Comparison of ENCODE assay signal across 19 mouse cellular contexts in genomic region chr8:89983859-89984258, GRCm38 (mm10).
DNase-seq lines count a peak whose midpoint lies in the region; ATAC-seq and TF ChIP-seq lines count a peak whose summit lies in the region.
"Had no signal": no experiment of that assay in that cellular context is flagged by ENCODE, and none has a peak within 500 bp of the region (broad histone marks: within the 10 kb centered on the region; RNA-seq: fewer than 3 reads in every experiment).

No protein-coding gene starts in this region.

- no peaks in the 10 kb centered on the region for H3K4me1 ChIP-seq in CH12.LX (ENCODE audit: control insufficient read depth in 1 of 2, insufficient read depth in 2 of 2)
- H3K4me1 ChIP-seq in thymus, adult 2 months (replicated peaks; ENCODE audit: control insufficient read depth, insufficient read depth, low read length) = no peaks in the 10 kb centered on the region
- H3K4me1 ChIP-seq: embryonic facial prominence, embryonic 15.5 days; hindbrain, embryonic 10.5 days; liver, embryonic 15.5 days had no signal

- dilution Hi-C loops in CH12.LX (cut with MboI; ENCODE audit: extremely low pct_ligation_motif_present, extremely low pct_unique_long_range_greater_than_20kb, low sequenced_read_pairs) = no loop called here

- ATAC-seq in Patski = no peak
- ATAC-seq: CD4-positive, CD25-positive, alpha-beta regulatory T cell, adult 4 months; midbrain, embryonic 16.5 days had no signal

- H3K36me3 ChIP-seq in CH12.LX (replicated peaks in 1 of 2; ENCODE audit: control insufficient read depth in 1 of 2, insufficient read depth in 1 of 2, low read length in 1 of 2) = no peaks in the 10 kb centered on the region
- H3K36me3 ChIP-seq in thymus, adult 2 months (ENCODE audit: control insufficient read depth, insufficient read depth, low read length) = no peaks in the 10 kb centered on the region
- H3K36me3 ChIP-seq: embryonic facial prominence, embryonic 15.5 days; heart, embryonic 15.5 days; hindbrain, embryonic 10.5 days; liver, embryonic 15.5 days had no signal

- H3K4me2 ChIP-seq in CH12.LX (ENCODE audit: insufficient read depth, low read depth, poor library complexity, severe bottlenecking) = no peak overlapping the region
- H3K4me2 ChIP-seq: embryonic facial prominence, embryonic 15.5 days; heart, embryonic 15.5 days; liver, embryonic 15.5 days had no signal

- H3K27me3 ChIP-seq in CH12.LX (replicated peaks) = no peaks in the 10 kb centered on the region
- H3K27me3 ChIP-seq in Patski = no peaks in the 10 kb centered on the region
- H3K27me3 ChIP-seq in thymus, adult 2 months (ENCODE audit: control insufficient read depth, insufficient read depth, low read length) = no peaks in the 10 kb centered on the region
- H3K27me3 ChIP-seq: embryonic facial prominence, embryonic 15.5 days; heart, embryonic 15.5 days; liver, embryonic 15.5 days had no signal

- no peak overlapping the region for H3K27ac ChIP-seq in gastrocnemius, adult 2 months
- H3K27ac ChIP-seq in layer of hippocampus, adult 2 months = no peak overlapping the region
- H3K27ac ChIP-seq in CH12.LX (ENCODE audit: insufficient read depth, low read depth) = no peak overlapping the region
- no peak overlapping the region for H3K27ac ChIP-seq in thymus, adult 2 months (ENCODE audit: control insufficient read depth, insufficient read depth, low read length)
- H3K27ac ChIP-seq: embryonic facial prominence, embryonic 15.5 days; heart, embryonic 15.5 days; hindbrain, embryonic 10.5 days; liver, embryonic 15.5 days had no signal

- intact Hi-C loops in gastrocnemius, adult 2 months (cut with DNase I) = no loop called here

- no peak overlapping the region for H3K4me3 ChIP-seq in gastrocnemius, adult 2 months
- no peak overlapping the region for H3K4me3 ChIP-seq in layer of hippocampus, adult 2 months
- H3K4me3 ChIP-seq in CH12.LX (replicated peaks in 1 of 3; ENCODE audit: low read depth in 2 of 3, low read length in 2 of 3, poor library complexity in 1 of 3) = no peak overlapping the region
- H3K4me3 ChIP-seq in thymus, adult 2 months (ENCODE audit: control insufficient read depth, insufficient read depth, low read length) = no peak overlapping the region
- H3K4me3 ChIP-seq: embryonic facial prominence, embryonic 15.5 days; heart, embryonic 15.5 days; hindbrain, embryonic 10.5 days; liver, embryonic 15.5 days had no signal

- TF ChIP-seq RAD21 in CH12.LX (IDR thresholded peaks at IDR 0.05; ENCODE audit: low read depth, low read length) = no peak

- H3K79me2 ChIP-seq in CH12.LX (replicated peaks; ENCODE audit: control insufficient read depth, extremely low read depth, insufficient read depth, poor library complexity, severe bottlenecking) = no peaks in the 10 kb centered on the region

- no peaks in the 10 kb centered on the region for H3K9me3 ChIP-seq in CH12.LX (replicated peaks; ENCODE audit: low read length)
- H3K9me3 ChIP-seq: embryonic facial prominence, embryonic 15.5 days; heart, embryonic 15.5 days; hindbrain, embryonic 10.5 days; liver, embryonic 15.5 days had no signal

- DNase-seq in gastrocnemius, adult 2 months = no peak
- no peak for DNase-seq in gastrocnemius, postnatal 4 days (ENCODE audit: low spot score in 2 of 2)
- DNase-seq in layer of hippocampus, adult 2 months (ENCODE audit: low spot score in 2 of 2) = no peak
- DNase-seq in layer of hippocampus, adult 18-20 months (ENCODE audit: low spot score in 2 of 2) = no peak
- DNase-seq in CH12.LX (ENCODE audit: extremely low read depth) (peak; percentile 1), Patski (ENCODE audit: low read depth, low spot score) (no peak)
- DNase-seq in thymus, adult 2 months = no peak
- no peak for DNase-seq in thymus, adult 18-20 months
- DNase-seq: cerebellum, adult 2 months; cerebellum, postnatal 36 days; lung, postnatal 10 days; retina, postnatal 1 day; thymus, postnatal 25 days had no signal

- H3K9ac ChIP-seq in CH12.LX (ENCODE audit: insufficient read depth, low read depth) = no peak overlapping the region
- H3K9ac ChIP-seq: embryonic facial prominence, embryonic 15.5 days; heart, embryonic 15.5 days; liver, embryonic 15.5 days had no signal

- WGBS in thymus, adult 2 months = 85% methylated on average over 2 of the region's 2 CpGs

- TF ChIP-seq CTCF in gastrocnemius, adult 2 months (IDR thresholded peaks at IDR 0.05) = peak; percentile 36
- peak; percentile 63 for TF ChIP-seq CTCF in layer of hippocampus, adult 2 months (conservative IDR thresholded peaks at IDR 0.05)
- TF ChIP-seq CTCF in CH12.LX (conservative IDR thresholded peaks at IDR 0.05 in 1 of 2, IDR thresholded peaks at IDR 0.05 in 1 of 2; ENCODE audit: low read depth in 2 of 2, low read length in 2 of 2) (no peak), Patski (IDR thresholded peaks at IDR 0.05) (peak; percentile 36)
- TF ChIP-seq CTCF in thymus, adult 2 months (IDR thresholded peaks at IDR 0.05; ENCODE audit: borderline replicate concordance, control insufficient read depth, extremely low read depth, insufficient read depth, low read length, poor library complexity) = no peak

- TF ChIP-seq EP300 in CH12.LX (IDR thresholded peaks at IDR 0.05; ENCODE audit: low read length) = no peak

- TF ChIP-seq POLR2A in CH12.LX (IDR thresholded peaks at IDR 0.05; ENCODE audit: low read depth, low read length) = no peak
- no peak for TF ChIP-seq POLR2A in thymus, adult 2 months (IDR thresholded peaks at IDR 0.05; ENCODE audit: control insufficient read depth, extremely low read depth, insufficient read depth, low read length, poor library complexity)

- in situ Hi-C loops in CH12.LX (cut with MboI; ENCODE audit: low pct_ligation_motif_present, low pct_unique_long_range_greater_than_20kb, low sequenced_read_pairs) (no loop called here), Patski (cut with MboI; ENCODE audit: low pct_unique_long_range_greater_than_20kb) (no loop called here)

- CTCF ChIA-PET in Patski (lab: Charles Lee) = no interaction called here

- POLR2A ChIA-PET in Patski (lab: Charles Lee) = no interaction called here

TF ChIP-seq in CH12.LX, 34 proteins besides CTCF, POLR2A, EP300 and RAD21:
- no peak for TF ChIP-seq NELFE (IDR thresholded peaks at IDR 0.05; ENCODE audit: low read depth, low read length)
TF ChIP-seq in CH12.LX: peak in this region for 0.

Comparison
In these comparisons a context has a peak if more than half of its experiments do, and no peak if none do; other contexts are left out.
1. CTCF ChIP-seq: peak in gastrocnemius, adult 2 months (single experiment), layer of hippocampus, adult 2 months (single experiment) and Patski (single experiment); none in CH12.LX (0 of 2) and thymus, adult 2 months (single experiment).